Mouse (Mus musculus): Measurements from ENCODE around the gene Bhlha15.

- TF ChIP-seq POLR2A (IDR thresholded peaks at IDR 0.05; ENCODE audit: insufficient read length, low read depth): no peak
- TF ChIP-seq MYOD1 (IDR thresholded peaks at IDR 0.05; ENCODE audit: control insufficient read depth in 1 of 3, insufficient read length in 2 of 3, low read depth in 2 of 3): no peak
Measured at GRCm38 (mm10) chr5:144203398-144203959, 13.4 kb downstream of the Bhlha15 start.

Measured in myocyte (in vitro differentiated cells).